Mouse (Mus musculus): ENCODE measurements around the gene Olfr1198.

The Olfr1198 gene

GRCm38 (mm10) chr2:88751270-88751669, at the start of gene Olfr1198:
Gene Olfr1198 (minus strand): TSS chr2:88751370.
- DNase-seq: no peak

GRCm38 (mm10) chr2:88792736-88793135, 41.6 kb upstream of the Olfr1198 start, which contains the start of gene Olfr1201:
Gene Olfr1201 (plus strand): TSS chr2:88793036.
- no peak for DNase-seq

- no peak for DNase-seq
Observed at GRCm38 (mm10) chr2:88770388-88770787, 19.2 kb upstream of the Olfr1198 start, which contains the start of gene Olfr1200. Gene Olfr1200 (minus strand): TSS chr2:88770488.

- DNase-seq: no peak
Observed at GRCm38 (mm10) chr2:88760369-88760768, 9.2 kb upstream of the Olfr1198 start, which contains the start of gene Olfr1199. Gene Olfr1199 (minus strand): TSS chr2:88760469.

- DNase-seq: no peak
Observed at GRCm38 (mm10) chr2:88743379-88743778, 7.8 kb downstream of the Olfr1198 start.

GRCm38 (mm10) chr2:88732266-88732665, 18.9 kb downstream of the Olfr1198 start, which contains the start of gene Olfr1197:
Gene Olfr1197 (minus strand): TSS chr2:88732366.
- no peak for DNase-seq

- DNase-seq: no peak
Observed at GRCm38 (mm10) chr2:88704497-88704896, 46.7 kb downstream of the Olfr1198 start, which contains the start of gene Olfr1196. Gene Olfr1196 (minus strand): TSS chr2:88704597.

Data from lung, postnatal 14 days (tissue).